Mouse (Mus musculus): ENCODE measurements around the gene Rapgef1.

DNA sequence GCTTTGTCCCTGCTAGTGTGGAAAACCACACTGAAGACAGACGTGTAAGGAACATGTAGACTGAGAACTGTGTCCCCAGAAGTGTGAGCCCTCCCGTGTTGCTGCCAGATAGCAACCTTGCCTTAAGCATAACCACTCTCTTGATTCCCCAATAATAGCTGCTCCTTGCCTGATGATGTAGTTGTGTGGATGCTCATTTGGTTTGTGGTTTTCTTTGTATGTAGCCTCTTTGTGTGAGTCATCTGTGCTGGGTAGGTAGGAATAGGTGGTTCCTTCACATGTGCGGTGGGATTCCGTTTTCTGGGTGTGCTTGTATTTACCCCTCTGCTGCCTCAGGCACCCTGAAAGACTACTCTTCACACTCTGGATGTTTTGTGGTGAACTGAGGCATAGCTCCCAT is 49.4 kb downstream of the Rapgef1 start:
- TF ChIP-seq POLR2A (IDR thresholded peaks at IDR 0.05; ENCODE audit: insufficient read depth, low read depth, low read length), result no peak
- TF ChIP-seq CTCF (IDR thresholded peaks at IDR 0.05; ENCODE audit: insufficient read depth, low read depth, low read length), result no peak
